Mouse (Mus musculus) lung, postnatal 0 days (tissue): Measurements from ENCODE around the gene Hoxc11. TPM values are rescaled to one million over a fixed set of nuclear protein-coding genes. Genes with fewer than 3 reads are reported as not detected.
A peak's percentile ranks its signal among the peaks of the same experiment; 100 is the strongest.

ENCODE experiments used
- ATAC-seq: fragments of 200-750 bp; cut with Nextera tagmentation; 2 replicates; pipeline ENCODE4 v1.8.0; 2017; ENCODE audit warnings: moderate library complexity
- DNase-seq: peaks from one replicate; pipeline ENCODE4 v3.0.0-alpha.2; 2016; ENCODE audit warnings: low spot score
- H3K27ac ChIP-seq: fragments of 300-500 bp; sonication (generic); 2 replicates; pipeline ENCODE4 v1.5.1; 2014; ENCODE audit warnings: antibody characterized with exemption, mild to moderate bottlenecking, low read length, mixed read lengths
- H3K27me3 ChIP-seq: fragments of 300-500 bp; sonication (generic); replicated peaks from 2 replicates; pipeline ENCODE4 v1.6.1; 2014; ENCODE audit warnings: low read length, mixed read lengths; ENCODE audit not compliant: insufficient read depth
- H3K36me3 ChIP-seq: fragments of 300-500 bp; sonication (generic); 2 replicates; pipeline ENCODE4 v1.6.1; 2014; ENCODE audit warnings: low read length, mixed read lengths; ENCODE audit not compliant: insufficient read depth
- H3K4me1 ChIP-seq: fragments of 300-500 bp; sonication (generic); 2 replicates; pipeline ENCODE4 v1.6.1; 2014; ENCODE audit warnings: antibody characterized with exemption, low read depth, low read length, mixed read lengths; ENCODE audit not compliant: insufficient read depth
- H3K4me2 ChIP-seq: fragments of 300-500 bp; sonication (generic); replicated peaks from 2 replicates; pipeline ENCODE4 v1.6.1; 2014; ENCODE audit warnings: low read depth, mild to moderate bottlenecking, low read length, moderate library complexity, mixed read lengths
- H3K4me3 ChIP-seq: fragments of 300-500 bp; sonication (generic); 2 replicates; pipeline ENCODE4 v1.5.1; 2014; ENCODE audit warnings: low read depth, low read length
- H3K9ac ChIP-seq: fragments of 300-500 bp; sonication (generic); replicated peaks from 2 replicates; pipeline ENCODE4 v1.6.1; 2014; ENCODE audit warnings: low read depth, mild to moderate bottlenecking
- H3K9me3 ChIP-seq: fragments of 300-500 bp; sonication (generic); 2 replicates; pipeline ENCODE4 v1.6.1; 2016; ENCODE audit warnings: low read length, mixed read lengths
- CTCF ChIP-seq: IDR thresholded peaks from 2 replicates; pipeline ENCODE4 v1.5.1; 2016; ENCODE audit warnings: antibody characterized with exemption, mild to moderate bottlenecking
- EP300 ChIP-seq: IDR thresholded peaks from 2 replicates; pipeline ENCODE4 v1.6.1; 2016; ENCODE audit warnings: antibody characterized with exemption, mild to moderate bottlenecking, control low read depth
- WGBS: fragments of 180-500 bp; shearing (Covaris S2); extraction: QIAGEN DNeasy Blood & Tissue Kit; methylation state at CpG from one replicate; pipeline ENCODE4 v1.1.7; 2014; 5-methylcytosine and 5-hydroxymethylcytosine counted together
- polyA plus RNA-seq: library from polyadenylated mRNA; unstranded; fragments of >200 nt; fragmentation: Nextera tagmentation; extraction: Ambion mirVana; gene quantifications from 2 replicates; pipeline ENCODE4 v1.2.1, GENCODE M21; 2015

Gene Hoxc11
- polyA plus RNA-seq, 1 experiment from 2014 or later: not detected

DNA sequence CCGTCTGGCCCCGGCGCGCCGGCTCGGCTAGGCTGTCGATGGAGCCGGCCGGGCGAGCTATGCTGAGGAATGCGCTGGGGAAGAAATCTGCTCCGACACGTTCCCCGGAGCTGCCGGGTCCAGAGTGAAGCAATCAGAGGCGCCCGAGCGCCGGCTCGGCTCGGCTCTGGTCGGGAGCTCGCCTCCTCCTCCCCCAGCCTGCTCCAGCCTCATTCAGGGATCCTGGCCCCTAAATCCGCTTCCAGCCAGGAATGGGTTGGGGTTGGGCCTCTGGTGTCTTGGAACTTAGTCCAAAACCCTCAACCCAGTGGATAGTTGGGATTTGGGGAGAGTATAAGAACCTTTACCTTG is 32.2 kb upstream of the Hoxc11 start:
- TF ChIP-seq CTCF (no peak), EP300 (no peak)
- H3K27ac ChIP-seq: no peak overlapping the region
- DNase-seq (peak; percentile 60), ATAC-seq (peak; percentile 76)
- no peaks in the 10 kb centered on the region for H3K4me1 ChIP-seq
- H3K4me2 ChIP-seq: no peak overlapping the region
- no peak overlapping the region for H3K4me3 ChIP-seq
- peaks cover 78% of the 10 kb centered on the region for H3K27me3 ChIP-seq
- no peaks in the 10 kb centered on the region for H3K9me3 ChIP-seq
- no peaks in the 10 kb centered on the region for H3K36me3 ChIP-seq
- WGBS: under 1% methylated on average over 18 of the region's 24 CpGs
- no peak overlapping the region for H3K9ac ChIP-seq

DNA sequence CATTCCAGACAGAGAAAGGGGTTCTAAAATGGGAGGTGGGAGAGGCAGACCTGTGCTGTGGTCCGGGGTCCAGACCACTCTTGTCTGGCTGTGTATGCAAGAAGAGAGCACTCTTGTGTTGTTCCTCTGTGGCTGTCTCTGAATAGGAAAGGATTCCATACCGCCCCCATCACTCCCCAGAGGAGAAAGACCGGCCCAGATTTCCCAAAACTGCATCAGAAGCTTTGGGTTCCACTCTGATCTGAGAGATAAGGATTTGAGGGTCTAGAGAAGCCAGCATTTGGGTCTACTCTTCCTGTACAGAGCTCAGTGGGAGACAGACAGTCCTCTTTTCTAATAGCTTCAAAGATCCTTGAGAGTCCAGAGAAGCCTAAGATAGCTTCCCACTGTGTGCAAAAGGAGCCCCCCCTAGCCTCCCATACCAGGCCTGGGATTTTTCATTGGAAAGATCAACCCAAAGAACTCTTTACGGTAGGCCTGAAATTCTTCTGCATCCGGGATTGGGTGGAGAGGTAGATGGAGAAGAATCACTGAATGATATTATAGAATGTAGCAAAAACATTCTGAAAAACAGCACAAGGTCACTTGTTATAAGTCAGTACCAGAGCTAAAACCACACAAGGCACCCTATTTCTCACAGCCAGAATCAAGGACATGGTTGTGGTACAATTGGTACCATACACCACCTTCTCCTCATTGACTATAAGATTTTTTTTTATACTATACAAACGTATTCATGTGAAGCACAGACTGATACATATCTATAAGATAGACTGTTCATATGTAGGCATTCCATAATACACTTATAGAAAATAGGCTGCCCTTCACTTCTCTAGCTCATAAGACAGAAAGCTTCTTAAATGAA is 31.4 kb upstream of the Hoxc11 start:
- WGBS: 14% methylated on average over 6 of the region's 6 CpGs
- no peak for DNase-seq
- TF ChIP-seq EP300 (no peak), CTCF (no peak)

DNA sequence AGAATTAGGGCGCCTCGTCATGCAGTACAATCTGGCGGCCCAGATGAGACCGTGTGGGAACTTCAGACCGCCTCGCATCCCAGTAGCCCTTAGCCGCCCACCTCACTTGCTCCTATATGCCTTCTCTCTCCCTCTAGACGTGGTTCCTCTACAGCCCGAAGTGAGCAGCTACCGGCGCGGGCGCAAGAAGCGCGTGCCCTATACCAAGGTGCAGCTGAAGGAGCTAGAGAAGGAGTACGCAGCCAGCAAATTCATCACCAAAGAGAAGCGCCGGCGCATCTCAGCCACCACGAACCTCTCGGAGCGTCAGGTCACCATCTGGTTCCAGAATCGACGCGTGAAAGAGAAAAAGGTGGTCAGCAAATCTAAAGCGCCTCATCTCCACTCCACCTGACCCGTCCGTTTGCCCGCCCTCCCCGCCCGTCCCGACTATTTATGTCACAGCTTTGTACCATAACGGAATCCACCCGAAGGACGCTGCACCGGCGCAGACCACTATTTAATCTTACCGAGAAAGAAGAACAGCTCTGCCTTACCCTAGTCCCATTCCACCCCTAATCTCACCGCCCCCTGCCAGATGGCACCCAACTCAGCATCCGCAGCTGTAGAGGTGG is 27.1 kb upstream of the Hoxc11 start:
- no peak overlapping the region for H3K27ac ChIP-seq
- H3K4me2 ChIP-seq: no peak overlapping the region
- TF ChIP-seq EP300 (no peak), CTCF (no peak)
- H3K9ac ChIP-seq: no peak overlapping the region
- ATAC-seq (no peak), DNase-seq (no peak)
- H3K27me3 ChIP-seq: peaks cover 81% of the 10 kb centered on the region
- WGBS: 3% methylated on average over 39 of the region's 40 CpGs
- no peaks in the 10 kb centered on the region for H3K4me1 ChIP-seq
- no peaks in the 10 kb centered on the region for H3K36me3 ChIP-seq
- no peak overlapping the region for H3K4me3 ChIP-seq
- H3K9me3 ChIP-seq: no peaks in the 10 kb centered on the region

More for the DNA sequence above, 31.4 kb upstream of the Hoxc11 start:
- Histone ChIP-seq H3K36me3 (no peaks in the 10 kb centered on the region), H3K4me2 (no peak overlapping the region), H3K27ac (no peak overlapping the region), H3K9ac (no peak overlapping the region), H3K9me3 (no peaks in the 10 kb centered on the region), H3K27me3 (peaks cover 79% of the 10 kb centered on the region), H3K4me1 (no peaks in the 10 kb centered on the region), H3K4me3 (no peak overlapping the region)
- ATAC-seq: no peak

DNA sequence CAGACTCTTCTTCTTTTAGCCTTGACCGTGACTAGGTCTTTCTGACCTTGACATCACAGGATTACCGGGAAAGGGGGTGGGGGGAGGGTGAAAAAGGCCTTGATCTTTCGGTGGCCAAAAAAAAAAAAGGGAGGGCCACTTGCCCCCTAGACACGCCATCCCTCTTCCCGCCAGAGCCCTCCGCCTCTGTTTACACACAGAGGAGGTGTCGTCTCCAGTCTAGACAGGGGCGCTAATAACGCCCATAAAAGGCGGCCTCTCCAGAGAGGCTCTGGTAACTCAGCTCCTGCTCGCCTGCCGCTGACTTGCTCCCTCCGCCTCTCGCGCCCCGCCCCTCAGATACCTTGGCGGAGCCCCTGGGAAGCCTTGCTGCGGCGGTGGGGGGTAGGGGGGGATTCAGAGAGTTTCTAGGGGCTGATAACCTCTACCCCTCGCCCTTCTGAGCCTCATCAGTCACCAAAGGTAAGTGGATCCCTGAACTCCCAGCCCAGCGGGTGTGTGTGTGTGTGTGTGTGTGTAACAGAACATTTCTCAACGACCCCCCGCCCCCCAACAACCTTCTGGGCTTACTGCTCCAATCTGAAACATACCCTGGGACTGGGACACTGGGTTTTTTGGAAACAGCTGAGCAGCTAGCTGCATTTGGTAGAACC is 22.4 kb upstream of the Hoxc11 start:
- no peaks in the 10 kb centered on the region for H3K36me3 ChIP-seq
- no peaks in the 10 kb centered on the region for H3K4me1 ChIP-seq
- H3K4me2 ChIP-seq: no peak overlapping the region
- TF ChIP-seq EP300: no peak
- TF ChIP-seq CTCF: no peak
- no peak overlapping the region for H3K9ac ChIP-seq
- H3K9me3 ChIP-seq: no peaks in the 10 kb centered on the region
- DNase-seq: no peak
- 4% methylated on average over 20 of the region's 23 CpGs for WGBS
- no peak overlapping the region for H3K27ac ChIP-seq
- no peak overlapping the region for H3K4me3 ChIP-seq
- ATAC-seq: no peak
- H3K27me3 ChIP-seq: peaks cover 97% of the 10 kb centered on the region

DNA sequence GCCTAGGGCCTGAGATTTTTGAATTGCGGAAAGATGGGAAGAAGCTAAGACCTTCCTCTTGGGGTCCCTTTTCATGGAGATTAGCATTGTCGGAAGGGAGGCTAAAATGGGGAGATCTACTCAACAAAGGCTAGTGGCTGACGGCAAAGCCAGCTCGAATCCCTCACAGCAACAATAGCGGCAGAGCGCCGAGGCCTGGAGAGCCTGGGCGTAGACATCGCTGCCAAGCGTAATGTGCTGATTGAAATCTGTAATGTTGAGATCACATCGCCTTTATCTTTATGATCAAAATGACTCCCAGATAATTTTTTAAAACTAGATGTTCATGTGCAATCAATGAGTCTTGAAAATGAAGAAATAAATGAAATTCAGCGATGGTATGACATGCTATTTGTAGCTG is 19.8 kb upstream of the Hoxc11 start:
- Histone ChIP-seq H3K9me3 (no peaks in the 10 kb centered on the region), H3K4me1 (no peaks in the 10 kb centered on the region), H3K27ac (no peak overlapping the region), H3K27me3 (peaks cover 97% of the 10 kb centered on the region), H3K36me3 (no peaks in the 10 kb centered on the region), H3K4me3 (no peak overlapping the region), H3K9ac (no peak overlapping the region), H3K4me2 (no peak overlapping the region)
- no peak for TF ChIP-seq CTCF
- no peak for TF ChIP-seq EP300
- 5% methylated on average over 12 of the region's 12 CpGs for WGBS
- no peak for ATAC-seq
- DNase-seq: no peak

DNA sequence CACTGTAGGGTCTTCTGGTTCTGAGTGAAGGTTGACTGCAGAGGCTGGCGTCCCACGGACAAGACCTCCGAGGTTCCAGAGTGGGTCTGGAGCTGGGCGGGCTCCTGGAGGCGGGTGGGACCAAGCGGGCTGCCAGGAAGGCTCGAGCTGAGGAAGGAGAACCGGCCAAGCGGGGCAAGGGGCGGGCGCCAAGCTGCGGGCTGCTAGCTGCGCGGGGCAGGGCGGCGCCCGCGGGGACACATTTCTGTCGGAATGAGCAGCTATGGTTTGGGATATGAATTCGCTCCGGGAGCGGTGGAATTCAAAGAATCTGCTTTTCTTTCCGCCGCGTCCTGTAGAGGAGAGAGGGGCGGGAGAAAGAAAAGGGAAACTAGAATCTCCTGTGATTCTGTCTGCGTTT is 19.3 kb upstream of the Hoxc11 start:
- TF ChIP-seq EP300: no peak
- peak overlapping the region; percentile 24; the same call in 1 of the 2 replicates for H3K4me3 ChIP-seq
- ATAC-seq: no peak
- no peaks in the 10 kb centered on the region for H3K9me3 ChIP-seq
- peak overlapping the region; percentile 32 for H3K4me2 ChIP-seq
- no peak overlapping the region for H3K9ac ChIP-seq
- no peak for DNase-seq
- H3K27ac ChIP-seq: no peak overlapping the region
- 0% methylated on average over 25 of the region's 27 CpGs for WGBS
- peaks cover 96% of the 10 kb centered on the region for H3K27me3 ChIP-seq
- H3K36me3 ChIP-seq: no peaks in the 10 kb centered on the region
- no peaks in the 10 kb centered on the region for H3K4me1 ChIP-seq
